Mouse (Mus musculus) CH12.LX (cell line): Measurements from ENCODE around the gene Myo1d. TPM values are rescaled to one million over a fixed set of nuclear protein-coding genes. Genes with fewer than 3 reads are reported as not detected.

Experiments used
- DNase-seq: peaks from one replicate; pipeline ENCODE4 v3.0.0-alpha.2; 2013; ENCODE audit errors: extremely low read depth
- H3K27ac ChIP-seq: 2 replicates; pipeline ENCODE4 v1.5.1; 2012; ENCODE audit warnings: low read depth, mild to moderate bottlenecking, control low read depth, moderate library complexity; ENCODE audit not compliant: insufficient read depth
- H3K27me3 ChIP-seq: replicated peaks from 2 replicates; pipeline ENCODE3; 2012; ENCODE audit warnings: inconsistent platforms
- H3K36me3 ChIP-seq, 2 experiments: replicated peaks in 1 of 2; 2 replicates each; pipeline versions ENCODE3 to v1.6.1; 2012; ENCODE audit warnings: inconsistent platforms in 1 of 2, low read length in 1 of 2, mild to moderate bottlenecking in 1 of 2, mixed read lengths in 1 of 2, moderate library complexity in 1 of 2; ENCODE audit not compliant: control insufficient read depth in 1 of 2, insufficient read depth in 1 of 2
- H3K4me1 ChIP-seq, 2 experiments: 2 replicates each; pipeline ENCODE4 v1.6.1; 2012; ENCODE audit warnings: inconsistent platforms in 1 of 2, moderate library complexity in 1 of 2; ENCODE audit not compliant: insufficient read depth in 2 of 2, control insufficient read depth in 1 of 2
- H3K4me2 ChIP-seq: 2 replicates; pipeline ENCODE4 v1.6.1; 2012; ENCODE audit warnings: low read depth, mild to moderate bottlenecking, control low read depth; ENCODE audit not compliant: poor library complexity, insufficient read depth, severe bottlenecking
- H3K4me3 ChIP-seq, 3 experiments: fragments of 150-350 bp in 1 of 3; sonication (generic) in 1 of 3; replicated peaks in 1 of 3; 2 replicates each; pipeline versions ENCODE3 to v1.5.1; 2011 to 2012; ENCODE audit warnings: low read depth in 2 of 3, low read length in 2 of 3, mild to moderate bottlenecking in 2 of 3, moderate library complexity in 2 of 3, control low read depth in 1 of 3, improper control_type of control experiment in 1 of 3, inconsistent platforms in 1 of 3, mixed read lengths in 1 of 3; ENCODE audit not compliant: poor library complexity in 1 of 3
- H3K79me2 ChIP-seq: replicated peaks from 2 replicates; pipeline ENCODE4 v1.6.1; 2012; ENCODE audit warnings: mild to moderate bottlenecking, moderate library complexity; ENCODE audit not compliant: control insufficient read depth, poor library complexity, insufficient read depth, severe bottlenecking; ENCODE audit errors: extremely low read depth
- H3K9ac ChIP-seq: 2 replicates; pipeline ENCODE4 v1.6.1; 2012; ENCODE audit warnings: low read depth, mild to moderate bottlenecking, control low read depth, moderate library complexity; ENCODE audit not compliant: insufficient read depth
- H3K9me3 ChIP-seq: replicated peaks from 2 replicates; pipeline ENCODE3; 2012; ENCODE audit warnings: low read length, inconsistent platforms, mixed read lengths
- BHLHE40 ChIP-seq: IDR thresholded peaks from 2 replicates; pipeline ENCODE4 v1.6.1; 2011; ENCODE audit warnings: mild to moderate bottlenecking, low read depth, low read length, improper control_type of control experiment
- CHD1 ChIP-seq: IDR thresholded peaks from 2 replicates; pipeline ENCODE4 v1.6.1; 2012; ENCODE audit warnings: low read depth, low read length, improper control_type of control experiment, inconsistent platforms
- CHD2 ChIP-seq: IDR thresholded peaks from 2 replicates; pipeline ENCODE4 v1.6.1; 2011; ENCODE audit warnings: low read length, improper control_type of control experiment
- CTCF ChIP-seq, 2 experiments: IDR thresholded peaks in 1 of 2; conservative IDR thresholded peaks in 1 of 2; 2 replicates each; pipeline ENCODE4 v1.5.1; 2011 to 2012; ENCODE audit warnings: low read depth in 2 of 2, low read length in 2 of 2, improper control_type of control experiment in 1 of 2, inconsistent platforms in 1 of 2, mild to moderate bottlenecking in 1 of 2, moderate library complexity in 1 of 2
- E2F4 ChIP-seq: IDR thresholded peaks from 2 replicates; pipeline ENCODE4 v1.6.1; 2011; ENCODE audit warnings: low read depth, low read length, improper control_type of control experiment; ENCODE audit not compliant: insufficient replicate concordance
- ELF1 ChIP-seq: IDR thresholded peaks from 2 replicates; pipeline ENCODE4 v1.6.1; 2014; ENCODE audit warnings: low read depth, mild to moderate bottlenecking, inconsistent platforms, low read length, improper control_type of control experiment
- EP300 ChIP-seq: IDR thresholded peaks from 2 replicates; pipeline ENCODE4 v1.6.1; 2011; ENCODE audit warnings: low read length, improper control_type of control experiment
- ETS1 ChIP-seq: conservative IDR thresholded peaks from 2 replicates; pipeline ENCODE4 v1.6.1; 2012; ENCODE audit warnings: low read depth, mild to moderate bottlenecking, inconsistent platforms, low read length, improper control_type of control experiment, moderate library complexity
- GABPA ChIP-seq: IDR thresholded peaks from 2 replicates; pipeline ENCODE4 v1.6.1; 2012; ENCODE audit warnings: low read depth, low read length, improper control_type of control experiment, inconsistent platforms; ENCODE audit not compliant: insufficient replicate concordance
- HCFC1 ChIP-seq: IDR thresholded peaks from 2 replicates; pipeline ENCODE4 v1.6.1; 2012; ENCODE audit warnings: low read depth, mild to moderate bottlenecking, inconsistent platforms, low read length, improper control_type of control experiment
- IRF4 ChIP-seq: IDR thresholded peaks from 2 replicates; pipeline ENCODE4 v1.6.1; 2014; ENCODE audit warnings: low read depth, mild to moderate bottlenecking, inconsistent platforms, low read length, improper control_type of control experiment
- JUN ChIP-seq: IDR thresholded peaks from 2 replicates; pipeline ENCODE4 v1.6.1; 2011; ENCODE audit warnings: low read depth, mild to moderate bottlenecking, low read length, improper control_type of control experiment, moderate library complexity; ENCODE audit not compliant: insufficient read depth
- JUND ChIP-seq: conservative IDR thresholded peaks from 2 replicates; pipeline ENCODE4 v1.6.1; 2011; ENCODE audit warnings: low read depth, low read length, improper control_type of control experiment
- KAT2A ChIP-seq: IDR thresholded peaks from 2 replicates; pipeline ENCODE4 v1.6.1; 2012; ENCODE audit warnings: low read length, improper control_type of control experiment, inconsistent platforms; ENCODE audit not compliant: insufficient replicate concordance
- MAFK ChIP-seq: IDR thresholded peaks from 2 replicates; pipeline ENCODE4 v1.6.1; 2011; ENCODE audit warnings: low read length, improper control_type of control experiment; ENCODE audit not compliant: insufficient replicate concordance
- MAX ChIP-seq: IDR thresholded peaks from 2 replicates; pipeline ENCODE4 v1.6.1; 2011; ENCODE audit warnings: low read length, improper control_type of control experiment
- MAZ ChIP-seq: IDR thresholded peaks from 2 replicates; pipeline ENCODE4 v1.6.1; 2012; ENCODE audit warnings: low read depth, mild to moderate bottlenecking, inconsistent platforms, low read length, improper control_type of control experiment, moderate library complexity
- MEF2A ChIP-seq: IDR thresholded peaks from 2 replicates; pipeline ENCODE4 v1.6.1; 2014; ENCODE audit warnings: low read depth, mild to moderate bottlenecking, inconsistent platforms, low read length, improper control_type of control experiment, borderline replicate concordance
- MXI1 ChIP-seq: IDR thresholded peaks from 2 replicates; pipeline ENCODE4 v1.6.1; 2011; ENCODE audit warnings: mild to moderate bottlenecking, low read depth, low read length, improper control_type of control experiment
- MYC ChIP-seq: IDR thresholded peaks from 2 replicates; pipeline ENCODE4 v1.6.1; 2011; ENCODE audit warnings: low read depth, mild to moderate bottlenecking, improper control_type of control experiment, low read length
- NELFE ChIP-seq: IDR thresholded peaks from 2 replicates; pipeline ENCODE4 v1.6.1; 2011; ENCODE audit warnings: low read depth, low read length, improper control_type of control experiment
- NRF1 ChIP-seq: IDR thresholded peaks from 2 replicates; pipeline ENCODE4 v1.6.1; 2014; ENCODE audit warnings: low read depth, mild to moderate bottlenecking, inconsistent platforms, low read length, improper control_type of control experiment, moderate library complexity
- PAX5 ChIP-seq: IDR thresholded peaks from 2 replicates; pipeline ENCODE4 v1.6.1; 2012; ENCODE audit warnings: low read length, inconsistent platforms, mixed read lengths
- POLR2A ChIP-seq: IDR thresholded peaks from 2 replicates; pipeline ENCODE4 v1.6.1; 2011; ENCODE audit warnings: low read depth, mild to moderate bottlenecking, improper control_type of control experiment, low read length
- POLR2AphosphoS2 ChIP-seq: IDR thresholded peaks from 2 replicates; pipeline ENCODE4 v1.6.1; 2011; ENCODE audit warnings: low read depth, low read length, improper control_type of control experiment
- RAD21 ChIP-seq: IDR thresholded peaks from 2 replicates; pipeline ENCODE4 v1.6.1; 2011; ENCODE audit warnings: low read depth, mild to moderate bottlenecking, low read length, improper control_type of control experiment, moderate library complexity
- RCOR1 ChIP-seq: conservative IDR thresholded peaks from 2 replicates; pipeline ENCODE4 v1.6.1; 2012; ENCODE audit warnings: low read depth, mild to moderate bottlenecking, inconsistent platforms, low read length, improper control_type of control experiment
- SIN3A ChIP-seq: IDR thresholded peaks from 2 replicates; pipeline ENCODE4 v1.6.1; 2012; ENCODE audit warnings: low read length, improper control_type of control experiment, inconsistent platforms
- SMC3 ChIP-seq: IDR thresholded peaks from 2 replicates; pipeline ENCODE4 v1.6.1; 2011; ENCODE audit warnings: low read depth, low read length, improper control_type of control experiment
- TBP ChIP-seq: conservative IDR thresholded peaks from 2 replicates; pipeline ENCODE4 v1.6.1; 2011; ENCODE audit warnings: low read depth, low read length, improper control_type of control experiment
- TCF12 ChIP-seq: IDR thresholded peaks from 2 replicates; pipeline ENCODE4 v1.6.1; 2014; ENCODE audit warnings: low read depth, mild to moderate bottlenecking, inconsistent platforms, low read length, improper control_type of control experiment
- UBTF ChIP-seq: IDR thresholded peaks from 2 replicates; pipeline ENCODE4 v1.6.1; 2012; ENCODE audit warnings: low read depth, mild to moderate bottlenecking, inconsistent platforms, low read length, improper control_type of control experiment, moderate library complexity
- USF1 ChIP-seq: IDR thresholded peaks from 2 replicates; pipeline ENCODE4 v1.6.1; 2014; ENCODE audit warnings: low read depth, mild to moderate bottlenecking, inconsistent platforms, low read length, improper control_type of control experiment
- USF2 ChIP-seq: conservative IDR thresholded peaks from 2 replicates; pipeline ENCODE4 v1.6.1; 2011; ENCODE audit warnings: low read depth, low read length, improper control_type of control experiment
- ZC3H11A ChIP-seq: IDR thresholded peaks from 2 replicates; pipeline ENCODE4 v1.6.1; 2012; ENCODE audit warnings: low read depth, mild to moderate bottlenecking, inconsistent platforms, low read length, improper control_type of control experiment
- ZKSCAN1 ChIP-seq: IDR thresholded peaks from 2 replicates; pipeline ENCODE4 v1.6.1; 2012; ENCODE audit warnings: low read depth, inconsistent platforms, low read length, improper control_type of control experiment, borderline replicate concordance
- ZMIZ1 ChIP-seq: IDR thresholded peaks from 2 replicates; pipeline ENCODE4 v1.6.1; 2012; ENCODE audit warnings: low read depth, mild to moderate bottlenecking, inconsistent platforms, low read length, improper control_type of control experiment
- ZNF384 ChIP-seq: IDR thresholded peaks from 2 replicates; pipeline ENCODE4 v1.6.1; 2012; ENCODE audit warnings: low read depth, low read length, improper control_type of control experiment, inconsistent platforms
- dilution Hi-C: fragments of 300-500 bp; cut with MboI; formaldehyde crosslinking; loops from 2 replicates; pipeline ENCODE4 v1.14.3; 2020; ENCODE audit warnings: low sequenced_read_pairs; ENCODE audit not compliant: extremely low pct_unique_long_range_greater_than_20kb, extremely low pct_ligation_motif_present
- in situ Hi-C: fragments of 300-500 bp; cut with MboI; formaldehyde crosslinking; loops from 3 replicates; pipeline ENCODE4 v1.14.3; 2019; ENCODE audit warnings: low sequenced_read_pairs, low pct_ligation_motif_present, low pct_unique_long_range_greater_than_20kb, mixed read lengths
- polyA plus RNA-seq: library from polyadenylated mRNA; unstranded; fragments of >175 nt; gene quantifications from 2 replicates; pipeline ENCODE4 v1.2.1, GENCODE M21; 2012; ENCODE audit warnings: low read depth; ENCODE audit not compliant: insufficient read length
- total RNA-seq, 2 experiments: library from RNA; depleted of rRNA; stranded (reverse); fragments of 300-350 nt in 1 of 2; fragments of >200 nt in 1 of 2; gene quantifications; 2 replicates each; pipeline ENCODE4 v1.2.3; 2012 to 2014

The Myo1d gene
- total and polyA plus RNA-seq, 3 experiments = 2.2 to 5.6 (median 2.9) TPM

DNA sequence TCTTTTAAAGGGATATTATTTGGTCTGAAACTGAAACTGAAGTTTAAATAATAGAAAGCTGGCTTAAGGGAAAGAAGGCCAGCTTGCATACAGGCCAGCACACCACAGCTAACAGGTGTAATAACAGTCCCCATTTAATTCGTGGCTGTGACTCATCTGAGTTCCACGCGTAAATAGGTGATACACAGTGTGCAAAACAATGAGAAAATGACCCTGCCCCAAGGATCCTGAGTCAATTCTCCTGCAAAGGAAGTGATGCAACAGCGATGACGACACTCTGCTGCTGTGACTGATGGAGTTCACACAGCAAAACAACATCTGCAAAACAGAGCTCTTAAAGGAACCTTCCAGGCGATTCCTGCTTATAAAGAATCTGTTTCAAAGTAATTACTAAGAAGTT lies 68.5 kb downstream of the Myo1d start:
- dilution Hi-C loops = no loop called here
- TF ChIP-seq JUND (peak; percentile 85), ZNF384 (no peak), USF1 (no peak), MAFK (no peak), ZC3H11A (no peak), SIN3A (0 out of 2 replicates have a peak, but pooled peaks have one; percentile 31), PAX5 (no peak), RCOR1 (no peak), BHLHE40 (no peak), NRF1 (no peak), MAX (peak; percentile 48; the same call in 1 of the 2 replicates), EP300 (peak; percentile 45), MEF2A (no peak), NELFE (peak; percentile 38; the same call in 1 of the 2 replicates), JUN (peak; percentile 80), GABPA (peak; percentile 25; the same call in 1 of the 2 replicates), ZMIZ1 (no peak), CHD2 (no peak), E2F4 (no peak), CHD1 (0 out of 2 replicates have a peak, but pooled peaks have one; percentile 37), USF2 (no peak), HCFC1 (peak; percentile 60), MAZ (no peak), POLR2AphosphoS2 (no peak), UBTF (no peak), ELF1 (no peak), POLR2A (no peak), TBP (no peak), IRF4 (peak; percentile 63), CTCF (conservative IDR thresholded peaks at IDR 0.05 in 1 of 2, IDR thresholded peaks at IDR 0.05 in 1 of 2; ENCODE audit: low read depth in 2 of 2, low read length in 2 of 2) (no peak), MYC (no peak), RAD21 (no peak), ZKSCAN1 (no peak), KAT2A (no peak), ETS1 (peak; percentile 79), TCF12 (no peak), SMC3 (no peak), MXI1 (no peak; the same call in 1 of the 2 replicates)

More for the DNA sequence above, 68.5 kb downstream of the Myo1d start:
- H3K4me2 ChIP-seq = peak overlapping the region; percentile 68; the same call in 1 of the 2 replicates
- in situ Hi-C loops = no loop called here
- peak; percentile 77 for DNase-seq
- H3K36me3 ChIP-seq = no peaks in the 10 kb centered on the region
- H3K9ac ChIP-seq = no peak overlapping the region
- H3K27ac ChIP-seq = no peak overlapping the region
- H3K4me1 ChIP-seq = peaks cover 11 to 33% of the 10 kb centered on the region in 2 experiments
- no peaks in the 10 kb centered on the region for H3K27me3 ChIP-seq
- no peaks in the 10 kb centered on the region for H3K9me3 ChIP-seq
- H3K4me3 ChIP-seq = no peak overlapping the region
- no peaks in the 10 kb centered on the region for H3K79me2 ChIP-seq
